Mouse (Mus musculus): Measurements from ENCODE around the gene Mrpl55. TPM values are rescaled to one million over a fixed set of nuclear protein-coding genes. Genes with fewer than 3 reads are reported as not detected.
A peak's percentile ranks its signal among the peaks of the same experiment; 100 is the strongest.

Mrpl55 gene
- polyA plus RNA-seq, 1 experiment from 2014 or later: 90.5 TPM

GRCm38 (mm10) chr11:59238525-59239427 lies 36.5 kb downstream of the Mrpl55 start:
- ATAC-seq (ENCODE audit: low FRiP score, low read depth): 0 out of 2 replicates have a peak, but pooled peaks have one; percentile 48
- Histone ChIP-seq H3K4me2 (replicated peaks) (0 out of 2 replicates have a peak overlapping the region, but pooled peaks have one; percentile 0), H3K4me1 (peaks cover 24% of the 10 kb centered on the region), H3K9ac (no peak overlapping the region), H3K9me3 (no peaks in the 10 kb centered on the region), H3K36me3 (no peaks in the 10 kb centered on the region), H3K4me3 (no peak overlapping the region), H3K27ac (no peak overlapping the region), H3K27me3 (peaks cover 35% of the 10 kb centered on the region)
- WGBS: 1% methylated on average over 14 of the region's 15 CpGs

DNA sequence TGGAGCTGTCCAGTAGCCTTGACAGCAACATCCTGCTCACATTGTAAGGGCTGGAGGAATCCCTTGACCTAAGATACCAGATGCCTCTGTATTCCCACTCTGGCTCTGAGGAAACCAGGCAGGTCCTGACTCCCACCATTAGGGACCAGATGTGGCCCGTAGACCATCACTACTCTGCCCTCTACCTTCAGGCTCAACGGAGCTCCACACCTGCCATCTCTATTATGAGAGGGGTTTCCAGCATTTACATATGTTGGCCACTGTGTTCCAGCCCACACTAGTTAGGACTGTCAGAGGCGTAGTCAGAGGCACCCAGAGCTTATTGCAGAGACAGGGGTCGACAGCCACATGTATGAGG lies 37.1 kb downstream of the Mrpl55 start:
- WGBS: 19% methylated on average over 4 of the region's 4 CpGs
- H3K36me3 ChIP-seq: no peaks in the 10 kb centered on the region

GRCm38 (mm10) chr11:59239796-59240195 lies 37.5 kb downstream of the Mrpl55 start:
- ATAC-seq (ENCODE audit: low FRiP score, low read depth): no peak
- Histone ChIP-seq H3K9ac (no peak overlapping the region), H3K4me2 (replicated peaks) (no peak overlapping the region), H3K27me3 (peaks cover 37% of the 10 kb centered on the region), H3K4me3 (no peak overlapping the region), H3K27ac (no peak overlapping the region), H3K4me1 (peaks cover 24% of the 10 kb centered on the region), H3K36me3 (no peaks in the 10 kb centered on the region), H3K9me3 (no peaks in the 10 kb centered on the region)
- 65% methylated on average over 4 of the region's 4 CpGs for WGBS

More for the DNA sequence above, 37.1 kb downstream of the Mrpl55 start:
- no peak for ATAC-seq (ENCODE audit: low FRiP score, low read depth)
- H3K4me3 ChIP-seq: no peak overlapping the region
- H3K4me1 ChIP-seq: peaks cover 24% of the 10 kb centered on the region
- H3K4me2 ChIP-seq (replicated peaks): 0 out of 2 replicates have a peak overlapping the region, but pooled peaks have one; percentile 0
- H3K9me3 ChIP-seq: no peaks in the 10 kb centered on the region
- no peak overlapping the region for H3K9ac ChIP-seq
- peaks cover 37% of the 10 kb centered on the region for H3K27me3 ChIP-seq
- H3K27ac ChIP-seq: no peak overlapping the region

GRCm38 (mm10) chr11:59241841-59242240 lies 39.6 kb downstream of the Mrpl55 start:
- H3K9ac ChIP-seq: no peak overlapping the region
- H3K9me3 ChIP-seq: no peaks in the 10 kb centered on the region
- H3K4me1 ChIP-seq: peaks cover 24% of the 10 kb centered on the region
- H3K4me2 ChIP-seq (replicated peaks): no peak overlapping the region
- no peaks in the 10 kb centered on the region for H3K36me3 ChIP-seq
- WGBS: 5% methylated on average over 3 of the region's 3 CpGs
- no peak overlapping the region for H3K27ac ChIP-seq
- ATAC-seq (ENCODE audit: low FRiP score, low read depth): no peak
- H3K27me3 ChIP-seq: peaks cover 33% of the 10 kb centered on the region
- H3K4me3 ChIP-seq: no peak overlapping the region

- H3K4me2 ChIP-seq (replicated peaks): no peak overlapping the region
- H3K4me1 ChIP-seq: peaks cover 13% of the 10 kb centered on the region
- no peak overlapping the region for H3K9ac ChIP-seq
- H3K4me3 ChIP-seq: no peak overlapping the region
- peaks cover 42% of the 10 kb centered on the region for H3K27me3 ChIP-seq
- no peak for ATAC-seq (ENCODE audit: low FRiP score, low read depth)
- no peaks in the 10 kb centered on the region for H3K9me3 ChIP-seq
- no peaks in the 10 kb centered on the region for H3K36me3 ChIP-seq
- H3K27ac ChIP-seq: no peak overlapping the region
- WGBS: 10% methylated on average over 6 of the region's 6 CpGs
These were observed 41.6 kb downstream of the Mrpl55 start for GRCm38 (mm10) chr11:59243856-59244255.

- no peaks in the 10 kb centered on the region; the same call in 1 of the 2 replicates for H3K4me1 ChIP-seq
- no peak overlapping the region for H3K4me3 ChIP-seq
- H3K27ac ChIP-seq: no peak overlapping the region
- 64% methylated on average over 10 of the region's 10 CpGs for WGBS
- H3K9ac ChIP-seq: no peak overlapping the region
- ATAC-seq (ENCODE audit: low FRiP score, low read depth): no peak
- H3K27me3 ChIP-seq: peaks cover 30% of the 10 kb centered on the region; the same call in 1 of the 2 replicates
- no peak overlapping the region for H3K4me2 ChIP-seq (replicated peaks)
- no peaks in the 10 kb centered on the region for H3K9me3 ChIP-seq
- H3K36me3 ChIP-seq: no peaks in the 10 kb centered on the region
These were observed 45.8 kb downstream of the Mrpl55 start for GRCm38 (mm10) chr11:59248101-59248500.

Other genes starting within 250 kb of the Mrpl55 start
- gene Hist3h2a, start 247.8 kb upstream of the Mrpl55 start, polyA plus RNA-seq (2015; fragmentation: Nextera tagmentation; extraction: Ambion mirVana): 29.6 and 29.9 TPM in 2 replicates
- 0.87 and 1.7 TPM in 2 replicates for gene Trim17, start 247.8 kb upstream of the Mrpl55 start, polyA plus RNA-seq (2015; fragmentation: Nextera tagmentation; extraction: Ambion mirVana)
- gene Trim11, start 224.4 kb upstream of the Mrpl55 start, polyA plus RNA-seq (2015; fragmentation: Nextera tagmentation; extraction: Ambion mirVana): 23.8 and 24.0 TPM in 2 replicates
- gene Obscn, start 66.1 kb upstream of the Mrpl55 start, polyA plus RNA-seq (2015; fragmentation: Nextera tagmentation; extraction: Ambion mirVana): 1.5 and 1.7 TPM in 2 replicates
- gene Iba57, start 38.7 kb upstream of the Mrpl55 start, polyA plus RNA-seq (2015; fragmentation: Nextera tagmentation; extraction: Ambion mirVana): 3.5 and 4.4 TPM in 2 replicates
- 0.25 and 0.47 TPM in 2 replicates for gene Gjc2, start 19.3 kb upstream of the Mrpl55 start, polyA plus RNA-seq (2015; fragmentation: Nextera tagmentation; extraction: Ambion mirVana)
- gene Guk1, start 10.3 kb upstream of the Mrpl55 start, polyA plus RNA-seq (2015; fragmentation: Nextera tagmentation; extraction: Ambion mirVana): 136 and 138 TPM in 2 replicates
- 34.1 and 37.4 TPM in 2 replicates for gene 2310033P09Rik, start 5.8 kb downstream of the Mrpl55 start, polyA plus RNA-seq (2015; fragmentation: Nextera tagmentation; extraction: Ambion mirVana)
- gene Arf1, start 25.8 kb downstream of the Mrpl55 start, polyA plus RNA-seq (2015; fragmentation: Nextera tagmentation; extraction: Ambion mirVana): 702 and 716 TPM in 2 replicates
- gene Wnt3a, start 88.3 kb downstream of the Mrpl55 start, polyA plus RNA-seq (2015; fragmentation: Nextera tagmentation; extraction: Ambion mirVana): 2.6 and 3.1 TPM in 2 replicates
- 8.1 and 8.9 TPM in 2 replicates for gene Wnt9a, start 104.4 kb downstream of the Mrpl55 start, polyA plus RNA-seq (2015; fragmentation: Nextera tagmentation; extraction: Ambion mirVana)
- 0.11 TPM in 1 of 2 replicates, not detected in the other for gene Prss38, start 173.2 kb downstream of the Mrpl55 start, polyA plus RNA-seq (2015; fragmentation: Nextera tagmentation; extraction: Ambion mirVana)
- gene Jmjd4, start 247.6 kb downstream of the Mrpl55 start, polyA plus RNA-seq (2015; fragmentation: Nextera tagmentation; extraction: Ambion mirVana): 16.5 and 18.5 TPM in 2 replicates
- 149 TPM in 2 replicates for gene Snap47, start 248.7 kb downstream of the Mrpl55 start, polyA plus RNA-seq (2015; fragmentation: Nextera tagmentation; extraction: Ambion mirVana)

All from limb, embryonic 13.5 days (tissue).